Mouse (Mus musculus) midbrain, embryonic 16.5 days (tissue): ENCODE measurements around the gene Prss44. TPM values are rescaled to one million over a fixed set of nuclear protein-coding genes. Genes with fewer than 3 reads are reported as not detected.
"Not testable (repeated sequence)": the region's sequence is repeated elsewhere in the genome, so short reads cannot be mapped to it uniquely, and the experiment has no call there.

Experiments used
- ATAC-seq: fragments of 200-750 bp; cut with Nextera tagmentation; 2 replicates; pipeline ENCODE4 v1.8.0; 2017; ENCODE audit warnings: moderate TSS enrichment
- H3K27ac ChIP-seq: fragments of 300-500 bp; sonication (generic); 2 replicates; pipeline ENCODE4 v1.5.1; 2014; ENCODE audit warnings: mild to moderate bottlenecking, low read length, mixed read lengths
- H3K27me3 ChIP-seq: fragments of 300-500 bp; sonication (generic); 2 replicates; pipeline ENCODE4 v1.6.1; 2014; ENCODE audit warnings: low read depth, low read length, mixed read lengths; ENCODE audit not compliant: control insufficient read depth, insufficient read depth
- H3K36me3 ChIP-seq: fragments of 300-500 bp; sonication (generic); 2 replicates; pipeline ENCODE4 v1.6.1; 2014; ENCODE audit warnings: mild to moderate bottlenecking, low read length, moderate library complexity, mixed read lengths; ENCODE audit not compliant: control insufficient read depth, insufficient read depth
- H3K4me1 ChIP-seq: fragments of 300-500 bp; sonication (generic); 2 replicates; pipeline ENCODE4 v1.6.1; 2014; ENCODE audit warnings: mild to moderate bottlenecking, low read length, mixed read lengths; ENCODE audit not compliant: control insufficient read depth, insufficient read depth
- H3K4me2 ChIP-seq: fragments of 300-500 bp; sonication (generic); 2 replicates; pipeline ENCODE4 v1.6.1; 2014; ENCODE audit warnings: mild to moderate bottlenecking, low read length, mixed read lengths
- H3K4me3 ChIP-seq: fragments of 300-500 bp; sonication (generic); 2 replicates; pipeline ENCODE4 v1.5.1; 2014; ENCODE audit warnings: low read depth, mild to moderate bottlenecking, low read length, moderate library complexity, mixed read lengths
- H3K9ac ChIP-seq: fragments of 300-500 bp; sonication (generic); 2 replicates; pipeline ENCODE4 v1.6.1; 2014; ENCODE audit warnings: low read depth, low read length, mixed read lengths
- H3K9me3 ChIP-seq: fragments of 300-500 bp; sonication (generic); replicated peaks from 2 replicates; pipeline ENCODE4 v1.6.1; 2014; ENCODE audit warnings: mild to moderate bottlenecking, low read length, mixed read lengths; ENCODE audit not compliant: control insufficient read depth, poor library complexity, severe bottlenecking
- WGBS: fragments of 180-500 bp; shearing (Covaris S2); extraction: QIAGEN DNeasy Blood & Tissue Kit; methylation state at CpG from one replicate; pipeline ENCODE4 v1.1.7; 2014; 5-methylcytosine and 5-hydroxymethylcytosine counted together
- polyA plus RNA-seq: library from polyadenylated mRNA; unstranded; fragments of >200 nt; fragmentation: Nextera tagmentation; extraction: Ambion mirVana; gene quantifications from 2 replicates; pipeline ENCODE4 v1.2.1, GENCODE M21; 2015

Gene Prss44
- polyA plus RNA-seq, 1 experiment from 2014 or later: not detected

GRCm38 (mm10) chr9:110820546-110820945, 6.8 kb downstream of the Prss44 start:
- H3K27me3 ChIP-seq, H3K4me1 ChIP-seq, H3K9ac ChIP-seq, H3K36me3 ChIP-seq, H3K4me3 ChIP-seq, ATAC-seq, H3K4me2 ChIP-seq, H3K9me3 ChIP-seq, H3K27ac ChIP-seq: not testable (repeated sequence)

GRCm38 (mm10) chr9:110821436-110821835, 7.6 kb downstream of the Prss44 start:
- Histone ChIP-seq H3K9me3 (no peaks in the 10 kb centered on the region), H3K4me2 (no peak overlapping the region), H3K36me3 (no peaks in the 10 kb centered on the region), H3K4me3 (no peak overlapping the region), H3K27ac (no peak overlapping the region), H3K27me3 (no peaks in the 10 kb centered on the region), H3K4me1 (no peaks in the 10 kb centered on the region), H3K9ac (no peak overlapping the region)
- WGBS: 88% methylated on average over 7 of the region's 7 CpGs
- no peak for ATAC-seq

GRCm38 (mm10) chr9:110825426-110825825, 11.6 kb downstream of the Prss44 start:
- H3K36me3 ChIP-seq: no peaks in the 10 kb centered on the region
- no peak overlapping the region for H3K9ac ChIP-seq
- H3K27me3 ChIP-seq: no peaks in the 10 kb centered on the region
- H3K4me1 ChIP-seq: no peaks in the 10 kb centered on the region
- WGBS: 84% methylated on average over 4 of the region's 4 CpGs
- no peak overlapping the region for H3K4me3 ChIP-seq
- no peak for ATAC-seq
- H3K4me2 ChIP-seq: no peak overlapping the region
- no peak overlapping the region for H3K27ac ChIP-seq
- no peaks in the 10 kb centered on the region for H3K9me3 ChIP-seq

- no peak for ATAC-seq
Measured at GRCm38 (mm10) chr9:110825832-110826231, 12.0 kb downstream of the Prss44 start.

GRCm38 (mm10) chr9:110826390-110826789, 12.6 kb downstream of the Prss44 start, which contains the start of gene Prss43:
Prss43 (plus strand) TSS chr9:110826690.
- Histone ChIP-seq H3K27ac (no peak within 1 kb of the TSS), H3K4me3 (no peak within 1 kb of the TSS), H3K9ac (no peak within 1 kb of the TSS), H3K9me3 (no peaks in the 10 kb centered on the region), H3K27me3 (no peaks in the 10 kb centered on the region), H3K4me1 (no peaks in the 10 kb centered on the region), H3K4me2 (no peak within 1 kb of the TSS), H3K36me3 (no peaks in the 10 kb centered on the region)
- 77% methylated on average over 3 of the region's 3 CpGs for WGBS
- ATAC-seq: no peak

More at GRCm38 (mm10) chr9:110825832-110826231, 12.0 kb downstream of the Prss44 start:
- H3K4me2 ChIP-seq: no peak overlapping the region
- 62% methylated on average over 7 of the region's 7 CpGs for WGBS
- no peak overlapping the region for H3K27ac ChIP-seq
- no peaks in the 10 kb centered on the region for H3K4me1 ChIP-seq
- no peaks in the 10 kb centered on the region for H3K36me3 ChIP-seq
- no peaks in the 10 kb centered on the region for H3K27me3 ChIP-seq
- H3K4me3 ChIP-seq: no peak overlapping the region
- no peak overlapping the region for H3K9ac ChIP-seq
- H3K9me3 ChIP-seq: no peaks in the 10 kb centered on the region

GRCm38 (mm10) chr9:110833021-110833420, 19.2 kb downstream of the Prss44 start:
- Histone ChIP-seq H3K27me3 (no peaks in the 10 kb centered on the region), H3K36me3 (no peaks in the 10 kb centered on the region), H3K4me3 (no peak overlapping the region), H3K27ac (no peak overlapping the region), H3K9me3 (no peaks in the 10 kb centered on the region), H3K9ac (no peak overlapping the region), H3K4me1 (no peaks in the 10 kb centered on the region), H3K4me2 (no peak overlapping the region)
- 72% methylated on average over 5 of the region's 5 CpGs for WGBS
- no peak for ATAC-seq

- H3K36me3 ChIP-seq: no peaks in the 10 kb centered on the region
- no peaks in the 10 kb centered on the region for H3K4me1 ChIP-seq
- no peak within 1 kb of the TSS for H3K4me2 ChIP-seq
- H3K27ac ChIP-seq: no peak within 1 kb of the TSS
- no peak within 1 kb of the TSS for H3K4me3 ChIP-seq
- H3K9ac ChIP-seq: no peak within 1 kb of the TSS
- no peak for ATAC-seq
- no peaks in the 10 kb centered on the region for H3K27me3 ChIP-seq
- H3K9me3 ChIP-seq: no peaks in the 10 kb centered on the region
- WGBS: 76% methylated on average over 19 of the region's 19 CpGs
Measured at GRCm38 (mm10) chr9:110834411-110834810, 20.6 kb downstream of the Prss44 start, which contains the start of gene Prss45. Prss45 (plus strand) TSS chr9:110834588.

- H3K27ac ChIP-seq: no peak overlapping the region
- H3K27me3 ChIP-seq: no peaks in the 10 kb centered on the region
- H3K9ac ChIP-seq: no peak overlapping the region
- no peaks in the 10 kb centered on the region for H3K36me3 ChIP-seq
- no peak overlapping the region for H3K4me3 ChIP-seq
- 36% methylated on average over 10 of the region's 10 CpGs for WGBS
- H3K4me1 ChIP-seq: no peaks in the 10 kb centered on the region
- no peak overlapping the region for H3K4me2 ChIP-seq
- no peaks in the 10 kb centered on the region for H3K9me3 ChIP-seq
- ATAC-seq: no peak
Measured at GRCm38 (mm10) chr9:110834961-110835360, 21.2 kb downstream of the Prss44 start.

- no peak overlapping the region for H3K4me3 ChIP-seq
- H3K4me1 ChIP-seq: no peaks in the 10 kb centered on the region
- H3K9ac ChIP-seq: no peak overlapping the region
- no peak; the same call in 1 of the 2 replicates for ATAC-seq
- 63% methylated on average over 2 of the region's 2 CpGs for WGBS
- no peaks in the 10 kb centered on the region for H3K9me3 ChIP-seq
- H3K36me3 ChIP-seq: no peaks in the 10 kb centered on the region
- no peak overlapping the region for H3K27ac ChIP-seq
- H3K27me3 ChIP-seq: no peaks in the 10 kb centered on the region
- H3K4me2 ChIP-seq: no peak overlapping the region
Measured at GRCm38 (mm10) chr9:110836112-110836511, 22.3 kb downstream of the Prss44 start.
